Mouse (Mus musculus) embryo, embryonic 10 days (tissue): ENCODE data around the gene Gas8.
A peak's percentile ranks its signal among the peaks of the same experiment; 100 is the strongest.
"Not testable (repeated sequence)": the region's sequence is repeated elsewhere in the genome, so short reads cannot be mapped to it uniquely, and the experiment has no call there.

ENCODE experiments used
- DNase-seq: peaks from one replicate; pipeline ENCODE4 v3.0.0-alpha.2; 2015; ENCODE audit warnings: low spot score

Gene Gas8

GRCm38 (mm10) chr8:123514781-123515539, 3.7 kb upstream of the Gas8 start, which contains the start of gene Dbndd1:
Dbndd1 (minus strand) TSS chr8:123515463.
- DNase-seq, result peak; percentile 72

- no peak for DNase-seq
Measured at GRCm38 (mm10) chr8:123515540-123515897, 3.1 kb upstream of the Gas8 start.

GRCm38 (mm10) chr8:123516596-123516995, 2.0 kb upstream of the Gas8 start:
- DNase-seq, result no peak

DNA sequence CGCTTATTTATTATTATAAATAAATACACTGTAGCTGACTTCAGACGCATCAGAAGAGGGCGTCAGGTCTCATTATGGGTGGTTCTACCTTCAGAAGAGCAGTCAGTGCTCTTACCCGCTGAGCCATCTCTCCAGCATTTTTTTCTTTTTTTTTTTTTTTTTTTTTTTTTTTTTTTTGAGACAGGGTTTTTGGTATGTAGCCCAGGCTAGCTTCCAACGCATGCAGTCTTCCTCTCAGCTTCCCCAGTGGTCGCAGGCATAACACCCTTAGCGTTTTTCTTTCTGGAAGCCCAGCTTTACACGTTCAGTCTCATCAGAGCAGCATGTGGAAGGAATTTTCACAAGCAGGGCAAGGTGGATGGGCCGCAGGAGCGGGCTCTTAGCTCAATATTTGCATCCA, 462 bp upstream of the Gas8 start:
- no peak for DNase-seq

- not testable (repeated sequence) for DNase-seq
Measured at GRCm38 (mm10) chr8:123520048-123520447, 1.4 kb downstream of the Gas8 start.

GRCm38 (mm10) chr8:123527720-123528489, 9.3 kb downstream of the Gas8 start:
- no peak for DNase-seq

DNA sequence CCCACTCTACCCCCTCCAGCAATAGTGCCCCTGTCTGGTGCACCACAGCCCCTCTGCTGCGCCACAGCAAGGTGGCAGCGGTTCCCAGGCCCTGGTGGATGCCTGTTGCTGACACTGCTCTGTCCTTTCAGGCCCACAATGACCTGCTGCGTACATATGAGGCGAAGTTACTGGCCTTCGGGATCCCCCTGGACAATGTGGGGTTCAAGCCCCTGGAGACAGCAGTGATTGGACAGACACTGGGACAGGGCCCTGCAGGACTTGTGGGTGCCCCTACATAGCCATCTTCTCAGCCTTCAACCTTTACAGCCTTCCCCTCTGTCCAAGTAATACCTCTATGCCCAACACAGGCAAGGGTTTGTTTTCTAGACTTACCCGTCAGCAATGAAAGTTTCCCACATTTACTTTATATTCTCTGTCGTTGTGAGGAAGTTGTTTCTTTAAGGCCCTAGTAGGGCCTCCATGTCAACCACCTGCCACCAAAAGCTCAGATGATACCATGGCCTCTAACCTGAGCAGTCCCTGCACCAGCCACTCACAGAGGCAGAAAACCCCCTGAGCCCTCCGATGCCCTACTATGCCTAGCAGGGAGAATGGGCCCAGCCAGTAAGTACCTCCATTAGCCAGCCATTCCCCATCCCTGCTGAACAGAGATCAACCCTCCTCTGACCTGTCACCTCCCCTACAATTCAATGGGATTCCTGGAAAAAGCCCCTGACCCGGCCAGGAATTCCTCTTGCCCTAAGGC, 17.8 kb downstream of the Gas8 start:
- DNase-seq, result no peak

DNA sequence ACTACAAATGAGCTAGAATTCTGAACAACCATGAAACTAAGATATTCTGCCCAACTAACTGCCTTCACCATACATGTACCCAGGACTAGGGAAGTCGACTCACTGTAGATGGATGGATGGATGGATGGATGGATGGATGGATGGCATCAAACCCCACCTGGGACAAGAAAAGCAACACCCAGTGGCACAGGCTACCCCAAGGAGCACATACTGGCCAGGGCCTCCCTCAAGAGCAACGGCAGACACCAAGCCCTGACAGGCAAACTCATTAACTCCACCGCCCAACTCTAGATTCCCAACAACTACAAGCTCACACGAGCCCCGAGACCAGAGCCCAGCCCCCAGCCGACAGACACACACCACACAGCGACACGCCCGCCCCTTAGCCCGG, 18.4 kb downstream of the Gas8 start:
- DNase-seq, result no peak

DNA sequence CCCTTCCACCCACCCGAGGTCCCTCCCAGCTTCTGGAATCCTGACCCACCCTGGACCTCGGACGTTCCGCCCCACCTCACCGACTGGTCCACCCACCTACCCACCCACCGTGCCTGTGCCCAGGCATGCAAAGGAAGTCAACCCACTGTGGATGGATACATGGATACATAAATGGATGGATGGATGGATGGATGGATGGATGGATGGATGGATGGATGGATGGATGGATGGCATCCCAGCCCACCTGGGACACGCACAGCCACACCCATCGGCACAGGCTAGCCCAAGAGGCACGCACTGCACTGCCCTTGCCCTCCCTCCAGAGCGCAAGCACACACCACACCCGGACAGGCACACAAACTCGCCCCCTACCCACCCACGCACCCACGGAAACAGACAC, 19.0 kb downstream of the Gas8 start:
- DNase-seq, result not testable (repeated sequence)

DNA sequence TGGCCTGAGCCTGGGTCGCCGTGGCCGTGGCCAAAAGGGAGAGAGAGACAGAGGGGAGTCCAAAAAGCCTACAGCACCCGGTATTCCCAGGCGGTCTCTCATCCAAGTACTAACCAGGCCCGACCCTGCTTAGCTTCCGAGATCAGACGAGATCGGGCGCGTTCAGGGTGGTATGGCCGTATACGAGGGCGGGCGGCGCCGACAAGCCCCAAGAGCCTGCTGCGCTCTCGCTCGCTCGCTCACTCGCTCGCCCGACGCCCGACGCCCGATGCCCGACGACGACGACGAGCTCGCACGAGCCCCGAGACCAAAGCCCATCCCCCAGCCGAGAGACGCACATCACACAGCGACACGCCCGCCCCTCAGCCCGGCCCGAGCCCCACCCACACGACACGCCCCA, 45.6 kb downstream of the Gas8 start:
- DNase-seq, result not testable (repeated sequence)

GRCm38 (mm10) chr8:123575386-123575785, 56.8 kb downstream of the Gas8 start:
- not testable (repeated sequence) for DNase-seq
